Mouse (Mus musculus): ENCODE results near the gene Eqtn. TPM values are rescaled to one million over a fixed set of nuclear protein-coding genes. Genes with fewer than 3 reads are reported as not detected.

Gene Eqtn
- polyA plus RNA-seq (2015; fragmentation: Nextera tagmentation; extraction: Ambion mirVana) = 0.13 TPM in 1 of 2 replicates, not detected in the other

GRCm38 (mm10) chr4:94928743-94929142 is at the start of gene Eqtn:
Gene Eqtn (minus strand): TSS chr4:94928843.
- H3K9me3 ChIP-seq (replicated peaks; ENCODE audit: low read length) = no peaks in the 10 kb centered on the region
- no peaks in the 10 kb centered on the region for H3K4me1 ChIP-seq (replicated peaks; ENCODE audit: insufficient read depth, low read length)
- ATAC-seq (replicated peaks; ENCODE audit: low FRiP score, low read depth) (no peak), DNase-seq (ENCODE audit: low spot score) (no peak)
- H3K27ac ChIP-seq = no peak within 1 kb of the TSS
- TF ChIP-seq CTCF (IDR thresholded peaks at IDR 0.05; ENCODE audit: low read depth) = no peak
- no peak within 1 kb of the TSS for H3K4me3 ChIP-seq (replicated peaks; ENCODE audit: low read depth, low read length)
- no peaks in the 10 kb centered on the region for H3K36me3 ChIP-seq (ENCODE audit: insufficient read depth, low read length)
- no peaks in the 10 kb centered on the region for H3K27me3 ChIP-seq (ENCODE audit: insufficient read depth, low read length)
- no peak within 1 kb of the TSS for H3K4me2 ChIP-seq (ENCODE audit: low read length)
- no peak within 1 kb of the TSS for H3K9ac ChIP-seq (ENCODE audit: low read depth, low read length)

GRCm38 (mm10) chr4:94973321-94973720 is 44.7 kb upstream of the Eqtn start:
- Histone ChIP-seq H3K27me3 (ENCODE audit: insufficient read depth, low read length) (no peaks in the 10 kb centered on the region), H3K9ac (ENCODE audit: low read depth, low read length) (no peak overlapping the region), H3K4me3 (replicated peaks; ENCODE audit: low read depth, low read length) (no peak overlapping the region), H3K36me3 (ENCODE audit: insufficient read depth, low read length) (peaks cover 20% of the 10 kb centered on the region), H3K4me2 (ENCODE audit: low read length) (no peak overlapping the region), H3K4me1 (replicated peaks; ENCODE audit: insufficient read depth, low read length) (peaks cover 10% of the 10 kb centered on the region), H3K27ac (no peak overlapping the region), H3K9me3 (replicated peaks; ENCODE audit: low read length) (no peaks in the 10 kb centered on the region)
- DNase-seq (ENCODE audit: low spot score) (no peak), ATAC-seq (replicated peaks; ENCODE audit: low FRiP score, low read depth) (no peak)
- WGBS = 93% methylated on average over 2 of the region's 2 CpGs
- TF ChIP-seq CTCF (IDR thresholded peaks at IDR 0.05; ENCODE audit: low read depth) = no peak

GRCm38 (mm10) chr4:94952773-94953172 is 24.1 kb upstream of the Eqtn start:
- H3K27me3 ChIP-seq (ENCODE audit: insufficient read depth, low read length) = no peaks in the 10 kb centered on the region
- WGBS = 72% methylated on average over 3 of the region's 3 CpGs
- H3K36me3 ChIP-seq (ENCODE audit: insufficient read depth, low read length) = peaks cover 43% of the 10 kb centered on the region

GRCm38 (mm10) chr4:94941221-94941855 is 12.7 kb upstream of the Eqtn start:
- TF ChIP-seq CTCF (IDR thresholded peaks at IDR 0.05; ENCODE audit: low read depth) = peak; percentile 18; the same call in 1 of the 2 replicates
- Histone ChIP-seq H3K9ac (ENCODE audit: low read depth, low read length) (no peak overlapping the region), H3K4me2 (ENCODE audit: low read length) (peak overlapping the region; percentile 17; the same call in 1 of the 2 replicates), H3K36me3 (ENCODE audit: insufficient read depth, low read length) (peaks cover 9% of the 10 kb centered on the region), H3K27me3 (ENCODE audit: insufficient read depth, low read length) (no peaks in the 10 kb centered on the region), H3K4me1 (replicated peaks; ENCODE audit: insufficient read depth, low read length) (no peaks in the 10 kb centered on the region), H3K4me3 (replicated peaks; ENCODE audit: low read depth, low read length) (no peak overlapping the region), H3K27ac (peak overlapping the region; percentile 78), H3K9me3 (replicated peaks; ENCODE audit: low read length) (no peaks in the 10 kb centered on the region)
- peak; percentile 97 for ATAC-seq (replicated peaks; ENCODE audit: low FRiP score, low read depth)
- peak; percentile 79 for DNase-seq (ENCODE audit: low spot score)
- 49% methylated on average over 11 of the region's 11 CpGs for WGBS

More at GRCm38 (mm10) chr4:94952773-94953172, 24.1 kb upstream of the Eqtn start:
- Histone ChIP-seq H3K9me3 (replicated peaks; ENCODE audit: low read length) (no peaks in the 10 kb centered on the region), H3K27ac (no peak overlapping the region), H3K9ac (ENCODE audit: low read depth, low read length) (no peak overlapping the region), H3K4me1 (replicated peaks; ENCODE audit: insufficient read depth, low read length) (no peaks in the 10 kb centered on the region), H3K4me3 (replicated peaks; ENCODE audit: low read depth, low read length) (no peak overlapping the region), H3K4me2 (ENCODE audit: low read length) (no peak overlapping the region)
- no peak for TF ChIP-seq CTCF (IDR thresholded peaks at IDR 0.05; ENCODE audit: low read depth)
- DNase-seq (ENCODE audit: low spot score) = no peak
- ATAC-seq (replicated peaks; ENCODE audit: low FRiP score, low read depth) = no peak

GRCm38 (mm10) chr4:94901780-94902179 is 26.9 kb downstream of the Eqtn start:
- TF ChIP-seq CTCF (IDR thresholded peaks at IDR 0.05; ENCODE audit: low read depth) = no peak
- Histone ChIP-seq H3K27ac (no peak overlapping the region), H3K9me3 (replicated peaks; ENCODE audit: low read length) (no peaks in the 10 kb centered on the region), H3K9ac (ENCODE audit: low read depth, low read length) (no peak overlapping the region), H3K36me3 (ENCODE audit: insufficient read depth, low read length) (no peaks in the 10 kb centered on the region), H3K27me3 (ENCODE audit: insufficient read depth, low read length) (no peaks in the 10 kb centered on the region), H3K4me2 (ENCODE audit: low read length) (no peak overlapping the region), H3K4me1 (replicated peaks; ENCODE audit: insufficient read depth, low read length) (no peaks in the 10 kb centered on the region), H3K4me3 (replicated peaks; ENCODE audit: low read depth, low read length) (no peak overlapping the region)
- 51% methylated on average over 3 of the region's 3 CpGs for WGBS
- ATAC-seq (replicated peaks; ENCODE audit: low FRiP score, low read depth) = no peak
- no peak for DNase-seq (ENCODE audit: low spot score)

- peak; percentile 64 for DNase-seq (ENCODE audit: low spot score)
- TF ChIP-seq CTCF (IDR thresholded peaks at IDR 0.05; ENCODE audit: low read depth) = peak; percentile 78
- no peaks in the 10 kb centered on the region for H3K4me1 ChIP-seq (replicated peaks; ENCODE audit: insufficient read depth, low read length)
- no peaks in the 10 kb centered on the region for H3K36me3 ChIP-seq (ENCODE audit: insufficient read depth, low read length)
- H3K27me3 ChIP-seq (ENCODE audit: insufficient read depth, low read length) = no peaks in the 10 kb centered on the region
- H3K4me2 ChIP-seq (ENCODE audit: low read length) = no peak overlapping the region
- ATAC-seq (replicated peaks; ENCODE audit: low FRiP score, low read depth) = no peak
- H3K9me3 ChIP-seq (replicated peaks; ENCODE audit: low read length) = no peaks in the 10 kb centered on the region
- 21% methylated on average over 2 of the region's 2 CpGs for WGBS
- H3K9ac ChIP-seq (ENCODE audit: low read depth, low read length) = no peak overlapping the region
- no peak overlapping the region for H3K4me3 ChIP-seq (replicated peaks; ENCODE audit: low read depth, low read length)
- H3K27ac ChIP-seq = no peak overlapping the region
These were observed 27.9 kb downstream of the Eqtn start for GRCm38 (mm10) chr4:94900744-94901143.

Other genes starting within 250 kb of the Eqtn start
- 26.8 and 27.7 TPM in 2 replicates for gene Tek, start 189.6 kb downstream of the Eqtn start, polyA plus RNA-seq (2015; fragmentation: Nextera tagmentation; extraction: Ambion mirVana)
- gene Mysm1, start 50.3 kb upstream of the Eqtn start, polyA plus RNA-seq (2015; fragmentation: Nextera tagmentation; extraction: Ambion mirVana) = 19.7 and 19.8 TPM in 2 replicates
- gene Jun, start 123.4 kb upstream of the Eqtn start, polyA plus RNA-seq (2015; fragmentation: Nextera tagmentation; extraction: Ambion mirVana) = 55.1 and 60.1 TPM in 2 replicates